Mouse (Mus musculus): ENCODE data around the gene Treml1.
"Not testable (repeated sequence)": the region's sequence is repeated elsewhere in the genome, so short reads cannot be mapped to it uniquely, and the experiment has no call there.

The Treml1 gene

DNA sequence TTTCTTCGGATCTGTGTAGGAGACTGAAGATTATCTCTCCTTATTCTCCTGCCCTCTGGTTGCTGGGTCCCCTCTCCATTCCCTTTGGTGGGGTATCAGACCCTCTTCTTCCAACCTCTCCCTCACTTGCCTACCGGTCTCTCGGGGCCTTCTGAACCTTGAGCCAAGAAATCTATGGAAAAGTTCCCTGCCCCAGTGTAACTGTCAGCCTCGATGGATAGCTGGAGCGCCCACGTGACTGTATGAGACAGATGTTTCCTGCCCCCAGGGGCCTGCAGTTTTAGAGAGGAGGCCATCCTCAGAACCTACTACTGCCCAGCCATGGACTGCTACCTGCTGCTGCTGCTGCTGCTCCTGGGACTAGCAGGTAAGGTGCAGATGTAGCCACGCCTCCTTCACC lies at the start of gene Treml1:
Treml1 (plus strand) TSS at position 301 of the 400 bp plus-strand sequence.
- no peak for DNase-seq

DNA sequence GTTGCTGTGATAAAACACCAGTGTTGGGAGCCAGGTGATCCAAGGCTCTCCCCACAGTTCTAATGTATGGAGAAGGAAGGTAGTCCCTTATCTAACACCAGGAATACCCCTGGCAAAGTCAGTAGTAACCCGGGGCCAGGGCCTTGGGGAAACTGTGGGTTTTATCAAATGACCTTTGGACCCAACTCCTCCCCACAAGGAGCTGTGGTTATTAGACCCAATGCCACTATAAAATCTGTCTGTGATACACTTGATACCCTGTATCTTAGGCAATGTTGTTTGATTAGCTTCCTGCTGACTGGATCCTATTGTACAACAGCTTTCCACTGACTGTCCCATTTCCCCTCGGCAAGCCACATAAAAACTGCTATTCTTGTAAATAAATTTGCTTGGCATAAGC lies 47.6 kb upstream of the Treml1 start:
- no peak for DNase-seq

DNA sequence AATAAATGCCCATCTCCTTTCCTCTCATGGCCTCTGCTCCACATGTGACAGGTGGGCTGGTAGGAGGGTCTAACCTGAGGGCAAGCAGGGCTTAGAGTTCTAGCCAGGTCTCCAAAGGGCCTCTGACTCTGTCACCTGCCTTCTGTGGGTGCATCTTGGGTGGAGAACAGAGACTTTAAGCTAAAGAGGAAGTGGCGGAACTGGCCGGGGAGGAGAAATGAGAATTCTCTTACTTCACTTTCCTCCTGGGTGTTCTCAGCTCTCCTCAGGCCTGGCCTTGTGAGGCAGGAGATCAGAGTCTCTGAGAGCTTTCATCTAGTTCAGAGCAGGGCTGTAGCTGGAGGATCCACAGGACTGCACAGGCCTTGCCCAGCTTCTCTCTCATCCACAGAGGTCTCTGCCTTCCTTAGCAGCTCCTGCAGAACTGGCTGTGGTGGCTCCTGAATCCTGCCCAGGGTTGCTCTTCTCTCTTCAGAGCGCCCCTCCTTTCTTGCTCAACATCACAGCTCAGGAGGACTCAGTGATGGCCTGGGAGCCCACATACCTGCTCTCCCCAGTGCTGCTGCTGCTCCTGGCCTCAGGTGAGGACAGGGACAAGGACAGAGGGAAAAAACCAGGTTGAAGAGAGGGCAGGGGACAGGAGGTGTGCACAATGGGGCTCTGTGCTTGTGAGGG lies 43.7 kb upstream of the Treml1 start, which contains the start of gene B430306N03Rik:
B430306N03Rik (plus strand) TSS at position 237 of the 675 bp plus-strand sequence.
- not testable (repeated sequence) for DNase-seq

DNA sequence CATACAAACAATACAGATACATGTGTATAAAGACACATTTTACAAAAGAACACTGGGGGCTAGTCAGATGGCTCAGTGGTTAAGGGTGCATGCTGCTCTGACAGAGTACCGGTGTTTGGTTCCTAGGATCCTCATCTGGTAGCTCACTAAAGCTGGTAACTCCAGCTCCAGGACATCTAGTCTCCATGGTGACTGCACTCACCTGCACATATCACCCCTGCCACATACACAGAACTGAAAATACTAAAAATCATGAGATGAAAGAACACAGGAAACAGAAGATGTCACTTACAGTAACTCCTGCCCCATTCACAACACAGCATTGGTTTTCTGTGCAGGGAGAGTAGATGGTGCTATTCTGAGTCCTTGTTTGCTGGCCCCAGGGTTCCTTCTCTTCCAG lies 41.0 kb upstream of the Treml1 start:
- no peak for DNase-seq

DNA sequence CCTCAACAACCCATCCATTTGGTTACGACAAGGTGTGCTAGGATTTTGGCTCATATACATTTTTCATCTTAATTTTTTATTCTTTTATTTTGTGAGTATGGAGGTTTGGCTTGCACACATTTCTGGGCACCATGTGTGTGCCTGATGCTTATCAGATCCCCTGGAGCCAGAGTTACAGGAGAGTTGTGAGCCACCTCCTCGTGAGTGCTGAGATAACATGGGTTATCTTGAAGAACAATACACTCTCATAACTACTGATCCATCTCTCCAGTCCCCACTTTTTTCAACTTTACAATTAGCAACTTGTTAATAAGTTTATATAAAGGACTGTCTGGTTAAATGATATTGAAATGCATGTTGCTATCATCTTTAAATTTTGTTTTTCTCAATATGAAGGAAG lies 38.4 kb upstream of the Treml1 start:
- DNase-seq, result no peak

DNA sequence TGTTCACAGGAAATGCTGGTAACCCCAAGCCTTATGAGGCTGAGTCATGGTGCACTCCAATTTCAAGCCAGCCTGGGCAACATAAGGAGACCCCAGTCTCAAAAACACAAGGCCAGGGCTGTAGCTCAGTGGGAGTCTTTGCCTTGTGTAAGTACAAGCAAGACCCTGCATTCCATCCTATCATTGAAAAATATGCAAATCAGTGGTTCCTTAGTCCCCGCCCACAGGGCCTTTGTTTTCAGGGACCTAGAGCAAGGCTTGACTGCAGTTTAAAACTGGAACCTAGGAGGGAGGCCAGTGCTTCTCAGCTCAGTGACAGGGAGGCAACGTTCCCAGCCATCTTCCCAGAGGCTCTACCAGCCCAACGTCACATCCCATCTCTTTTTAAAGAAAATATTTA lies 36.5 kb upstream of the Treml1 start:
- DNase-seq, result no peak

DNA sequence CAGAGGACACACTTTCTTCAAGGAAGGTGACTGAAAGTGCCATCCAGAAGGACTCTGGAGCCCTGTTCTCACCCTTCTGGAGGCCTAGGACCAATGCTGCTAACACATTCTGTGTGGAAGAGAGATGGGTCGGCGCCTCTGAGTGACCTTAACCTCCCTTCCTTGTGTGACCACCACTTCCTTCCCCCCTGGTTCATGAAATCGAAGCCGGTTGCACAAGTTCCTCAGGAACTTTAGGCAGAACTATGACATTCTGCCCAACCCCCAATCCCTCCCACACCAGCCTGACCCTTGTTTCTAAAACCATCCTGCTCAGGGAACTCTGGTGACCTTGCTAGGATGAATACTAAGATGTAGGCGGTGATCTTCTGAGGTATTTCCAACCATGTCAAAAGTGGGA lies 35.5 kb upstream of the Treml1 start:
- no peak for DNase-seq

DNA sequence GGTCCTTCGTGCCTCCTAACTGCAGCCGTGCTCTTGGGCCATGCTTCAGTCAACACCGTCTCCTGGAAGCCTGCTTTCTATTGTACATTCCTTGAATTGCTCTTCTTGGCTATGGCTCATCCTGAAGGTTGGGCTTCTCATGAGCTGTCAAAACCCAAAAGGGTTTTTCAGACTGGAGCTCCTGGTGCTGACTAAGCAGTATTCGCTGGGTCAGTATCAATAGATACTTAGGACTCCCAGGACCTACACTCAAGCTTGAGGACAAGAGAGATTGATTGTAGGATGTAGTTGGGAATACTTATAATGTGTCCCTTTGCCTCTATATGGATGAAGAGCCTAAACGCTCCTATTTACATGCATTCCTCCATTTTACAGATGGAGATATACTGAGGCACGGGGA lies 34.6 kb upstream of the Treml1 start:
- DNase-seq, result no peak

DNA sequence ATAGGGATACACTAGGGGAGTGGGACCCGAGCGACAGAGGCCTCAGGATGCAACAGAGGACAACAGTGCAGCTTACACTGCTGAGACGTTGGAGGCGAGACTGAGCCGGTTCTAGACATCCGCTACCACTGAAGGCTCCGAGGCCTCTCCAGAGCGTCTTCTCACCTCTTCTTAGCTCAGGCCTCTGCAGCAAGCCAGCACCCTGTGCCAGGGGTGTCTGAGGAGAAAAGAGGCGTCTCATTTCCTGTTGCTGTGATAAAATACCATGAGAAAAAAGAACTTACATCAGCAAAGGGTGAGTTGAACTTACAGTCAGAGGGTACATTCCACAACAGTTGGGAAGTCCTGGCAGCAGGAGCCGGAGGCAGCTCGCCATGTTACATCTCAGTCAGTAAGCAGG lies 34.1 kb upstream of the Treml1 start:
- DNase-seq, result no peak

DNA sequence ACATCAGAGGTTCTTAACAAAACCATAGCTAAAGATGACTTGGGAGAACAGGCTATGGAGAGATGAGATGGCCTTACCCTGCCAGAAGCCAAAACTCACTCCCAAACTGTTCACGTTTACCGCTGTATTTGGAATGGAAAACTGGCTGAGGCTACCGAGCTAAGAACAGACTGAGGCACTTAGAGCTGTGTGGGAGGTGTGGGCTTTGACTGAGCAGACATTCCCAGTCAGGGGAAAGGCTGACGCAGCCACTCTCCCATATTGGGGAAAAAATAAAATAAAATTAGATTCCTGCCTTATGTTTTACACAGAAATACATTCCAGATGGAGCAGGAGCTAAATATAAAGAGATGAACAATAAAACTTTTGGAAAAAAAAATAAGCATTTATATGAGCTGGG lies 33.1 kb upstream of the Treml1 start:
- DNase-seq, result no peak

DNA sequence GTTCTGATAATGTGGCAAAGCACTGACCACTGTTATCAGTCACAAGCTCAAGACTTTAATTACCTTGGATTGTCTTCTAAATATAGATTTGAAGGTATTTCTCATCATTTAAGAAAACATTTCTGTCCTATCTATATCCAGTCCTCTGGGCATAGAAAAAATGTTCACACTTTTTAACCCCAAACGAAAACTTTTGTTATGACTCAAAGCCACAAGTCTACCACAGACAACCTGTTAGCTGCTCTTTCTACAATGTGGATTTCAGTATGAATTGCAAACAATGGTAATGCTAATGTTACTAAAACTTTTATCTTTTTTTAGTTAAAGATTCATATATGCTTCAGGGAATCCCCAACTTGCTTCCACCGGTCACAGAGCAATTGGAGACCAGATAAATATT lies 27.2 kb upstream of the Treml1 start:
- DNase-seq, result no peak

DNA sequence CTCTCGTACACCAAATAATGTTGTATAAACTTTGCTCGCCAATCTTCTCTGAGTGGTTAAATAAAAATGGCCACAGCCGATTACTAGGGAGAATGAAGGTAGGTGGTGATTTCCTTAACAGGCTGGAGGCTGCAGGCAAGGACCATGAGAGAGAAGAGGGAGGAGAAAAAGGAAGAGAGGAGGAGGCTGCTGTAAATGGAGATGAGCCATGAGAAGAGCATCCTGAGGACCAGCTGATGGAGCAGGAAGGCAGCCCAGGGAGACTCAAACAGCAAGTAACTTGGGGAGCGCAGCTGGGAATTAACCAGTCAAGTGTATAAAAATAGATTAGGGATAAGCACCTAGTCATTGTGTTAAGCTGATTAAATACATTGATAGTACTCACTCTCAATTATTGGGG lies 25.5 kb upstream of the Treml1 start:
- no peak for DNase-seq

DNA sequence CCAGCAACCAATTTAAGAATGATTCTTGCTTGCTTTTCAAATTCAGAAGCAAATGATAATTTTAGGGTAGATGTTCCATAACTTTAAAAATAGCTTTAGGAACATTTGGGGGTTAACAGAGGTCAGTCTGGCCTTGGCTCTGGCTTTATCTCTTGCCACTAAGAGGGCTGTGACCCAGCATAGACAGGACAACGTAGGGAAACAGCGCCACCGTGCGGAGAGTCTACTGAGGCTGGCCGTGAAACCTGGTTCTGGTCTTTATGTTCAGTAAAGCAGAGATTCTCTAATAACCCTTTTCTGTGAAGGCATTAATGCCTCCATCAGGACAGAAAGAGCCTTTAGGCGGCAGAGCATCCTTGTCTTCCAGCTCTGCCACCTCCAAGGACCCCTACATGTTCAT lies 22.9 kb upstream of the Treml1 start:
- peak; percentile 86 for DNase-seq

DNA sequence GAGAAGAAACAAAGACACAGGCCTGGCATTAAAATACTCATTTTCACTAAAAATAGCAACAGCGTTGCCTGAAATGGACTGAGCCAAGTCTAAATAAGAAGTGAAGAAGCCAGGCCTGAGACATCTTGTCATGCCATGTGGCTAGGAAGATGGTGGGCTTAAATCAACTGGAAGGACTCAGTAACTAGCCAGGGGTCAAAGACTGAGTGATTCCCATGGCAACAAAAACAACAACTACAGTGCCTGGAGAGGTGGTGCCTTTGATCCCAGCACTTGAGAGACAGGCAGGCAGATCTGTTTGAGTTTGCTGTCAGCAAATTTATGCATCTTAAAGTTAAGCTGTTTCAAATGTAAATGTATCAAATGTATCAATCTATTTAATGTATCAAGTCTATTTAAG lies 19.4 kb upstream of the Treml1 start:
- DNase-seq, result peak; percentile 24

DNA sequence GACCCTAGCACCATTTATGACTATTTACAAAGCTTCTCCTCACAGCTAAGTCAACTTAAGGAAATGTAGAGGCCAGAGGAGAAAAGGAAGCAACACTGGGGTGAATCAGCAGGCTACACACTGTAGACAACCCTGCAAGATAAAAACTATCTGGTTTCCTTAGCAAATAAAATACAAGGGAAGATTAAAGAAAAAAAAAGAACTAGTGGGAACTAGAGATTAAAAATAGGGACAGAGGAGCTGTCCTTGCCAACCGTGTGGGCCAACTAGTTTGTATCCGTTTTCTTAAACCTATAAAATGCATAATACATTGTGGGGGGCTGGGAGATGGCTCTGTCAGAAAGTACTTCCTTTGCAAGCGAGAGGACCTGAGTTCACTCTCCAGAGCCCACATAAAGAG lies 17.8 kb upstream of the Treml1 start:
- no peak for DNase-seq

DNA sequence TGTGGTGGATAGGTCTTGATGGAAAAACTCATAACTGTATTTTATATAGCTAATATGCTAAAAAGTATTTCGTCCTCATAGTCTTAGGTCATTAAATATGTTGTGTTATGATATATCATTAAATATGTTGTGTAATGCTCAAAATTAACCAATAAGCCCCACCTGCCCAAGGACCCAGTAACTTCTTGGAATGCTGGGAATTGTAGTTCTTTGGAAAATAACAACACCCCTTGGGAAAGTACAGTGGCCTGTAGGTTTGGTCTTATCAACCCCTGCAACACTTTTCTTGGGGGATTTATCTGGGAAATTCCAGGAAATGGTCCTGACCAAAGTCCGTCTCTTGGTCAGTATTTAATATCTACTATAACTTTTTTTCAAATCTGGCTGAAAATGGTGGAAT lies 16.7 kb upstream of the Treml1 start:
- no peak for DNase-seq

DNA sequence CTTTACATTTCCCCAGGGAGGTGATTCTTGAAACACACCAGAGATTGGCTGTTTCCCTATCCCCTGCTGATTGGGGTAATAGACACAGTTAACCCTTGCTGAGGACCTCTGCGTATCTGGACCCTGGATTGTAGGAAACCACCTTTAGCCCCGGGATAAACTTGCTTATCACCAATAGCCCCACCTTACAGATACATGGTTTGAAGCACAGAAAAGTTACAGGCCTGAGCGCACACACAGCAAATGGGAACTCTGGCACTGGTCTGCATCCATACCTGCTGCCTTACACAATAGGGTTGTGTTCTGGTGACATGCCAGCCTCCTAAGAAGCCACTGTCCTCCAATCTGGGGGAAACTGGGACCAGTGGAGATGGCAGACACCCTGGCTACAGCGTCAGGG lies 13.9 kb upstream of the Treml1 start:
- no peak for DNase-seq

DNA sequence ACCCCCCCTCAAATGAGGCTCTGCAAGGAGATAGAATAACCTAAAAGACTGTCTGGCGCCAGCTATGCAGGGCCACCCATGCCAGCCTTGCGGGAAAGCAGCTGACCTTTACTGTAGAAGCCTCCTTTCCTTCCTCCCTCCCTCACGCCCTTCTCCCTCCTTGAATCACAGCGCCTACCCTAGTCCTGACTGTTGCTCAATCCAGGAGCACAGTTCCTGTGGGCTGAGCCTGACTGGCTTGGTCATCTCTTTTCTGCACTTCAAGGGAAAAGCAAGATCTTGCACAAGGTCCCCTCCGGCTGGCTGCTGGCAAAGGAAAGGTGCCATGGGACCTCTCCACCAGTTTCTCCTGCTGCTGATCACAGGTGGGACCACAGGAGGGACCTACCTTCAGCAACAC lies 13.5 kb upstream of the Treml1 start, which contains the start of gene Trem2:
Trem2 (plus strand) TSS at position 171 of the 400 bp plus-strand sequence.
- no peak for DNase-seq

DNA sequence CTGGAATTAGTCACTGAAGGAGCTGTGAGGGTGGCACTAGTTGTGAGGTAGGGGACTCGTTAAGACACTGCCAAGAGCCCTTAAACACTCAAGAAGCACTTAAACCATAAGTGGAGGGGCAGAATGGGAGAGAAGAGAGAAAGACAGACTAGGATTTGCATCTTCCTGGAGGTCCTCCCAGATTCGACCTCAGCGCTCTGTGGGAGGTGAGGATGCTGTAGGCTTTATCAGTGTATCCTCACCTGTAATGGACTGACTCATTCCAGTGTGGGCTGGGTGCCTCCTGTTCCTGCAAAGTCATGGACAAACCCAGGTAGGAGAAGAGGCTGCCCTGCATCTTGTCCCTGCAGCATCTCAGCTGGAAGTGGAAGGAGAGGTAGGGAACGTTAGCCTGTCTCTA lies 12.9 kb upstream of the Treml1 start:
- DNase-seq, result no peak

DNA sequence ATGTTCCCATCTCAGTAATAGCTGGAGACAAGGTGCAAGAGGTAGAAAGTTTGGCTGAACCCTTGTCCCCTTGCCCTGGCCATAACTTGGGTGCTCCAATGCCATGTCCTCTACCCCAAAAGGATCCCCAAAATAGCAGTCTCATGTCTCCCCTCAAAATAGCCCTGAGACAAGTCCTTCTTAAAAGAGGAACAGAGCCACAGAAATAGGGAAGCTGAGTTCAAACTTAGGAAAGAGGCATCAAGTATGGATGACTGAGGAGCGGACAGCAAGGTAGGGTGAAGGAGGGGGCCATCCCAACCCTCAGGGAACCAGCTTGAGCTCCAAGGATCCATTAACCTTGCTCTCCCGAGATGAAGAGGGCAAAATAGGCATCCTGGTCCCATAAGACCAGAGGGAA lies 12.4 kb upstream of the Treml1 start:
- no peak for DNase-seq

DNA sequence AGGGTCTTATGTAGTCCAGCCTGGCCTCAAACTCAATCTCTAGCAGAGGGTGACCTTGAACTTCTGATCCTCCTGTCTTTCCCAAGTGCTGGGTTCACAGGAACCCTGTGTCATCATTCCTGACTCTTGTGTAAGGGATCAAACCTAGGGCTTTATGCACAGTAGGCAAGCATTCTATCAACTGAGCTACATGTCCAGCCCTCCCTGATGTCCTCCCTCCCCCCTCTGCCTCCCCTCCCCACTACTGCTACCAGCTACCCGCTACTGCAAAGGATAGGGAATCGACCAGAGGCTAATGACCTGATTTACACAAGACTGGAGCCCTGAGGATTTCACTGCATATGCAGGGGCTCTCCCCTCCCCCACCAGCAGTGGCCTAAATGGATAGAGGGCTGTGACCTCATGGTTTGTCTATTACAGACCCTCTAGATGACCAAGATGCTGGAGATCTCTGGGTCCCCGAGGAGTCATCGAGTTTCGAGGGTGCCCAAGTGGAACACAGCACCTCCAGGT lies 9.0 kb upstream of the Treml1 start:
- DNase-seq, result no peak

DNA sequence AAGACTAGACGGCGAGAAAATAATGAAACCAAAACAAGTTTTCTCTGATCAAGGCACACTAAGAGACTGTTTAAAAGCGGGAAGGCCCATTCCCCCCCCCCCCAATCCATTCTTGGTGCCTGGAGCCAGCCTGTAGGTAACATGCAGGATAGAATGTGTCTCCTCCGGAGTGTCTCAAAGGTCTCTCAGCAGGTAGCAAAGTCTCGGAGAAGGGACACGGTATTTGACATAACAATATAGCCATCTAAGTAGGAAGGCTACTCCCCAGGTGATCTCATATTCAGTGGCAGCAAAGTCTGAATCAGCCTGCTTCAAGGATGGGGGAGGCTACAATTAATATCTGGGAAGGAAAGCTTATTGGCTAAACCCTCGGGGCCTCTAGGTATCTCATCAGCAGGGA lies 6.7 kb upstream of the Treml1 start:
- DNase-seq, result not testable (repeated sequence)

DNA sequence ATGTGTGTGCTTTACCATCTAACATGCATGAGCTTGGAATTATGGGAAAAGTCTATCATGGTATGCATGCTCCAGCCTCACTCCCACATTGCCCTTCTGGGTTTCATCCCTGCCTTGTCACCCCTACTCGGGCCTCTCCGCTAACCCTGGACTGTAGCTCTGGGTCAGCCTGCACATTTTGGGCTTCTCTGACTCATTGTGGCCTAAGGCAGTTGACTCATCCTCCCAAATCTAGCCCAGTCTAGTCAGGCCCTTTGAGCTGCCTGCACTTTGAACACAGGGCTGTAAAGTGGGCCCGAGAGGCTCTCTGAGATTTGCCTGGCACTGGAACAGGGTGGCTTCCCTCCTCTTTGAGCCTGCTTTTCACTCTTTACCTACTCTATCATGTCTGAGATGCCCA lies 3.9 kb upstream of the Treml1 start:
- no peak for DNase-seq

DNA sequence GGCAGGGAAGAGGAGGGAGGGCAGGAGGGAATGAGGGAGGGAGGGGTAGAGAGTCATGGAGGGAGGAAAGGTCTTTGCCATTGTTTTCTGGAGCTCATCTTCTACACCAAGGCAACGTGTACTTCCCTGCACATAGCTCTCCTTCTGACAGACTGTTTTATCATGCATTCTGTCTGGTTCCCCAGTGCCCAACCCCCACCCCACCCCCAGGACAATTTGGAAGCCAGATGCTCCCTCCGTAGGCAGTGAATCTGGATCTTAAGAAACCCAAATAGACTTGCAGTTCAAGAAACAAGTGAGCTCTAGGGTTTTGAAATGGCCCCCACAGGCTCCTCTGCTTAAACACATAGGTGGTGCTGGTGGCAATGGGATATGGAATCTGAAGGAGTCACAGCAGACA lies 1.8 kb upstream of the Treml1 start:
- no peak for DNase-seq

DNA sequence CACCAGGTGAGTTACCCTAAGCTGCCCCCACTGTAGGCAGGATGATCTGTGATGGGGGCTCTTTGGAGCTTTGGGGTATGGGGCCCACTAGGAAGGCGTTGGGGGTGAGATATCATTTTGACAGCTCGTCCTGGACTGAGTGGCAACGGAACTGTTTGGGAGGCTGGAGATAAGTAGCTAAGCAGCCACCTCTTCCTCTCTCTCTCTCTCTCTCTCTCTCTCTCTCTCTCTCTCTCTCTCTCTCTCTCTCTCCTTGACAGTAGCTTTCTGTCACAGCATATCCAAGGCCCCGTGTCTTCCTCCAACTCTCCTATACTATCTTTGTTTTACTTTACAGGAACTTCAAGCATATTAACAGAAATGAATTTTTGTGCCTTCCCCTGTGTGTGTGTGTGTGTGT lies 746 bp downstream of the Treml1 start:
- no peak for DNase-seq
